Mouse (Mus musculus) CH12.LX (cell line): ENCODE measurements around the gene Muc4.

ENCODE experiments used
- BHLHE40 ChIP-seq: IDR thresholded peaks from 2 replicates; pipeline ENCODE4 v1.6.1; 2011; ENCODE audit warnings: mild to moderate bottlenecking, low read depth, low read length, improper control_type of control experiment
- CTCF ChIP-seq, 2 experiments: IDR thresholded peaks in 1 of 2; conservative IDR thresholded peaks in 1 of 2; 2 replicates each; pipeline ENCODE4 v1.5.1; 2011 to 2012; ENCODE audit warnings: low read depth in 2 of 2, low read length in 2 of 2, improper control_type of control experiment in 1 of 2, inconsistent platforms in 1 of 2, mild to moderate bottlenecking in 1 of 2, moderate library complexity in 1 of 2
- ETS1 ChIP-seq: conservative IDR thresholded peaks from 2 replicates; pipeline ENCODE4 v1.6.1; 2012; ENCODE audit warnings: low read depth, mild to moderate bottlenecking, inconsistent platforms, low read length, improper control_type of control experiment, moderate library complexity
- MAX ChIP-seq: IDR thresholded peaks from 2 replicates; pipeline ENCODE4 v1.6.1; 2011; ENCODE audit warnings: low read length, improper control_type of control experiment
- MXI1 ChIP-seq: IDR thresholded peaks from 2 replicates; pipeline ENCODE4 v1.6.1; 2011; ENCODE audit warnings: mild to moderate bottlenecking, low read depth, low read length, improper control_type of control experiment
- MYC ChIP-seq: IDR thresholded peaks from 2 replicates; pipeline ENCODE4 v1.6.1; 2011; ENCODE audit warnings: low read depth, mild to moderate bottlenecking, improper control_type of control experiment, low read length
- POLR2A ChIP-seq: IDR thresholded peaks from 2 replicates; pipeline ENCODE4 v1.6.1; 2011; ENCODE audit warnings: low read depth, mild to moderate bottlenecking, improper control_type of control experiment, low read length
- POLR2AphosphoS2 ChIP-seq: IDR thresholded peaks from 2 replicates; pipeline ENCODE4 v1.6.1; 2011; ENCODE audit warnings: low read depth, low read length, improper control_type of control experiment

- TF ChIP-seq BHLHE40 (no peak), ETS1 (no peak), MAX (no peak), CTCF (conservative IDR thresholded peaks at IDR 0.05 in 1 of 2, IDR thresholded peaks at IDR 0.05 in 1 of 2; ENCODE audit: low read depth in 2 of 2, low read length in 2 of 2) (no peak), POLR2A (no peak), MXI1 (no peak), MYC (no peak), POLR2AphosphoS2 (no peak)
Observed at GRCm38 (mm10) chr16:32783324-32784062, 47.8 kb downstream of the Muc4 start.
